Mouse (Mus musculus): ENCODE data around the gene Matn1. TPM values are rescaled to one million over a fixed set of nuclear protein-coding genes. Genes with fewer than 3 reads are reported as not detected.

Matn1 gene
- polyA plus RNA-seq, 1 experiment from 2014 or later = 51.7 TPM

GRCm38 (mm10) chr4:130920951-130921693 lies 23.1 kb upstream of the Matn1 start:
- ATAC-seq (ENCODE audit: low read depth) (peak; percentile 50), DNase-seq (ENCODE audit: low spot score) (peak; percentile 46)
- Histone ChIP-seq H3K27me3 (replicated peaks; ENCODE audit: control insufficient read depth, insufficient read depth, low read length) (no peaks in the 10 kb centered on the region), H3K9me3 (ENCODE audit: control insufficient read depth, low read length) (no peaks in the 10 kb centered on the region), H3K4me3 (ENCODE audit: low read depth, low read length) (no peak overlapping the region), H3K27ac (replicated peaks; ENCODE audit: low read depth, low read length) (no peak overlapping the region), H3K4me1 (ENCODE audit: control insufficient read depth, insufficient read depth, low read length) (peaks cover 18% of the 10 kb centered on the region), H3K9ac (ENCODE audit: low read depth, low read length) (no peak overlapping the region), H3K4me2 (ENCODE audit: low read depth, low read length) (no peak overlapping the region), H3K36me3 (ENCODE audit: control insufficient read depth, insufficient read depth, low read length) (no peaks in the 10 kb centered on the region)
- WGBS = 29% methylated on average over 11 of the region's 12 CpGs

GRCm38 (mm10) chr4:130921986-130922385 lies 22.2 kb upstream of the Matn1 start:
- Histone ChIP-seq H3K36me3 (ENCODE audit: control insufficient read depth, insufficient read depth, low read length) (no peaks in the 10 kb centered on the region), H3K27ac (replicated peaks; ENCODE audit: low read depth, low read length) (no peak overlapping the region), H3K4me2 (ENCODE audit: low read depth, low read length) (no peak overlapping the region), H3K4me3 (ENCODE audit: low read depth, low read length) (no peak overlapping the region), H3K9ac (ENCODE audit: low read depth, low read length) (no peak overlapping the region), H3K27me3 (replicated peaks; ENCODE audit: control insufficient read depth, insufficient read depth, low read length) (no peaks in the 10 kb centered on the region), H3K9me3 (ENCODE audit: control insufficient read depth, low read length) (no peaks in the 10 kb centered on the region), H3K4me1 (ENCODE audit: control insufficient read depth, insufficient read depth, low read length) (peaks cover 18% of the 10 kb centered on the region)
- ATAC-seq (ENCODE audit: low read depth) (no peak), DNase-seq (ENCODE audit: low spot score) (no peak)
- WGBS = 64% methylated on average over 10 of the region's 10 CpGs

GRCm38 (mm10) chr4:130926274-130926673 lies 17.9 kb upstream of the Matn1 start:
- no peak for ATAC-seq (ENCODE audit: low read depth)
- Histone ChIP-seq H3K9ac (ENCODE audit: low read depth, low read length) (no peak overlapping the region), H3K36me3 (ENCODE audit: control insufficient read depth, insufficient read depth, low read length) (no peaks in the 10 kb centered on the region), H3K4me1 (ENCODE audit: control insufficient read depth, insufficient read depth, low read length) (peaks cover 3% of the 10 kb centered on the region; the same call in 1 of the 2 replicates), H3K27ac (replicated peaks; ENCODE audit: low read depth, low read length) (no peak overlapping the region), H3K9me3 (ENCODE audit: control insufficient read depth, low read length) (no peaks in the 10 kb centered on the region), H3K4me3 (ENCODE audit: low read depth, low read length) (no peak overlapping the region), H3K27me3 (replicated peaks; ENCODE audit: control insufficient read depth, insufficient read depth, low read length) (no peaks in the 10 kb centered on the region), H3K4me2 (ENCODE audit: low read depth, low read length) (no peak overlapping the region)
- WGBS = 40% methylated on average over 4 of the region's 6 CpGs
- DNase-seq (ENCODE audit: low spot score) = no peak

GRCm38 (mm10) chr4:130927821-130928220 lies 16.4 kb upstream of the Matn1 start:
- Histone ChIP-seq H3K4me3 (ENCODE audit: low read depth, low read length) (no peak overlapping the region), H3K9me3 (ENCODE audit: control insufficient read depth, low read length) (no peaks in the 10 kb centered on the region), H3K4me1 (ENCODE audit: control insufficient read depth, insufficient read depth, low read length) (no peaks in the 10 kb centered on the region), H3K9ac (ENCODE audit: low read depth, low read length) (no peak overlapping the region), H3K36me3 (ENCODE audit: control insufficient read depth, insufficient read depth, low read length) (no peaks in the 10 kb centered on the region), H3K27ac (replicated peaks; ENCODE audit: low read depth, low read length) (no peak overlapping the region), H3K27me3 (replicated peaks; ENCODE audit: control insufficient read depth, insufficient read depth, low read length) (no peaks in the 10 kb centered on the region), H3K4me2 (ENCODE audit: low read depth, low read length) (no peak overlapping the region)
- 87% methylated on average over 12 of the region's 12 CpGs for WGBS
- ATAC-seq (ENCODE audit: low read depth) (no peak), DNase-seq (ENCODE audit: low spot score) (no peak)

- H3K9ac ChIP-seq (ENCODE audit: low read depth, low read length) = no peak overlapping the region
- no peak for ATAC-seq (ENCODE audit: low read depth)
- no peak overlapping the region; the same call in 1 of the 2 replicates for H3K27ac ChIP-seq (replicated peaks; ENCODE audit: low read depth, low read length)
Measured at GRCm38 (mm10) chr4:130942644-130943043, 1.5 kb upstream of the Matn1 start.

GRCm38 (mm10) chr4:130944779-130945178 lies 594 bp downstream of the Matn1 start:
- no peak for ATAC-seq (ENCODE audit: low read depth)
- 57% methylated on average over 5 of the region's 7 CpGs for WGBS

More at GRCm38 (mm10) chr4:130942644-130943043, 1.5 kb upstream of the Matn1 start:
- Histone ChIP-seq H3K4me3 (ENCODE audit: low read depth, low read length) (no peak overlapping the region), H3K36me3 (ENCODE audit: control insufficient read depth, insufficient read depth, low read length) (no peaks in the 10 kb centered on the region), H3K27me3 (replicated peaks; ENCODE audit: control insufficient read depth, insufficient read depth, low read length) (no peaks in the 10 kb centered on the region), H3K4me2 (ENCODE audit: low read depth, low read length) (no peak overlapping the region), H3K9me3 (ENCODE audit: control insufficient read depth, low read length) (no peaks in the 10 kb centered on the region), H3K4me1 (ENCODE audit: control insufficient read depth, insufficient read depth, low read length) (0 out of 2 replicates have a peak, but pooled peaks cover 13% of the 10 kb centered on the region)
- WGBS = 29% methylated on average over 14 of the region's 14 CpGs
- DNase-seq (ENCODE audit: low spot score) = no peak

GRCm38 (mm10) chr4:130947094-130947647 lies 3.0 kb downstream of the Matn1 start:
- Histone ChIP-seq H3K4me3 (ENCODE audit: low read depth, low read length) (peak overlapping the region; percentile 2; the same call in 1 of the 2 replicates), H3K4me2 (ENCODE audit: low read depth, low read length) (peak overlapping the region; percentile 15), H3K9ac (ENCODE audit: low read depth, low read length) (0 out of 2 replicates have a peak overlapping the region, but pooled peaks have one; percentile 17), H3K27me3 (replicated peaks; ENCODE audit: control insufficient read depth, insufficient read depth, low read length) (no peaks in the 10 kb centered on the region), H3K36me3 (ENCODE audit: control insufficient read depth, insufficient read depth, low read length) (no peaks in the 10 kb centered on the region), H3K27ac (replicated peaks; ENCODE audit: low read depth, low read length) (no peak overlapping the region), H3K9me3 (ENCODE audit: control insufficient read depth, low read length) (no peaks in the 10 kb centered on the region), H3K4me1 (ENCODE audit: control insufficient read depth, insufficient read depth, low read length) (no peaks in the 10 kb centered on the region)
- WGBS = 24% methylated on average over 13 of the region's 13 CpGs
- ATAC-seq (ENCODE audit: low read depth) (peak; percentile 53), DNase-seq (ENCODE audit: low spot score) (peak; percentile 50)

More at GRCm38 (mm10) chr4:130944779-130945178, 594 bp downstream of the Matn1 start:
- Histone ChIP-seq H3K4me2 (ENCODE audit: low read depth, low read length) (peak overlapping the region; percentile 32; the same call in 1 of the 2 replicates), H3K9ac (ENCODE audit: low read depth, low read length) (peak overlapping the region; percentile 38; the same call in 1 of the 2 replicates), H3K27me3 (replicated peaks; ENCODE audit: control insufficient read depth, insufficient read depth, low read length) (no peaks in the 10 kb centered on the region), H3K4me3 (ENCODE audit: low read depth, low read length) (peak overlapping the region; percentile 20), H3K4me1 (ENCODE audit: control insufficient read depth, insufficient read depth, low read length) (no peaks in the 10 kb centered on the region), H3K9me3 (ENCODE audit: control insufficient read depth, low read length) (no peaks in the 10 kb centered on the region), H3K36me3 (ENCODE audit: control insufficient read depth, insufficient read depth, low read length) (no peaks in the 10 kb centered on the region), H3K27ac (replicated peaks; ENCODE audit: low read depth, low read length) (no peak overlapping the region)
- no peak for DNase-seq (ENCODE audit: low spot score)

- Histone ChIP-seq H3K36me3 (ENCODE audit: control insufficient read depth, insufficient read depth, low read length) (no peaks in the 10 kb centered on the region), H3K4me1 (ENCODE audit: control insufficient read depth, insufficient read depth, low read length) (no peaks in the 10 kb centered on the region), H3K9ac (ENCODE audit: low read depth, low read length) (no peak overlapping the region), H3K4me3 (ENCODE audit: low read depth, low read length) (no peak overlapping the region), H3K27ac (replicated peaks; ENCODE audit: low read depth, low read length) (no peak overlapping the region), H3K9me3 (ENCODE audit: control insufficient read depth, low read length) (no peaks in the 10 kb centered on the region), H3K27me3 (replicated peaks; ENCODE audit: control insufficient read depth, insufficient read depth, low read length) (no peaks in the 10 kb centered on the region), H3K4me2 (ENCODE audit: low read depth, low read length) (no peak overlapping the region)
- 86% methylated on average over 35 of the region's 35 CpGs for WGBS
- ATAC-seq (ENCODE audit: low read depth) = no peak
- DNase-seq (ENCODE audit: low spot score) = no peak
Measured at GRCm38 (mm10) chr4:130949821-130950384, 5.7 kb downstream of the Matn1 start.

All from embryonic facial prominence, embryonic 14.5 days (tissue).